Mouse (Mus musculus) kidney, adult 8-10 months (tissue): ENCODE measurements around the gene Cdh23.
A peak's percentile ranks its signal among the peaks of the same experiment; 100 is the strongest.
"Not testable (repeated sequence)": the region's sequence is repeated elsewhere in the genome, so short reads cannot be mapped to it uniquely, and the experiment has no call there.

ENCODE experiments used
- DNase-seq, 2 experiments: peaks; one replicate each; pipeline ENCODE4 v3.0.0; 2022

Cdh23 gene

GRCm38 (mm10) chr10:60696390-60696789 is at the start of gene Cdh23:
Cdh23 (minus strand) TSS chr10:60696490.
- no peak for DNase-seq

- DNase-seq, result no peak
Measured at GRCm38 (mm10) chr10:60744543-60745290, 48.4 kb upstream of the Cdh23 start.

- no peak for DNase-seq
Measured at GRCm38 (mm10) chr10:60743681-60744080, 47.4 kb upstream of the Cdh23 start.

- DNase-seq, result peak in 1 of 2 experiments; percentile 31
Measured at GRCm38 (mm10) chr10:60742942-60743341, 46.7 kb upstream of the Cdh23 start.

- DNase-seq, result not testable (repeated sequence)
Measured at GRCm38 (mm10) chr10:60742296-60742695, 46.0 kb upstream of the Cdh23 start.

GRCm38 (mm10) chr10:60741435-60741834 is 45.1 kb upstream of the Cdh23 start:
- no peak for DNase-seq

DNA sequence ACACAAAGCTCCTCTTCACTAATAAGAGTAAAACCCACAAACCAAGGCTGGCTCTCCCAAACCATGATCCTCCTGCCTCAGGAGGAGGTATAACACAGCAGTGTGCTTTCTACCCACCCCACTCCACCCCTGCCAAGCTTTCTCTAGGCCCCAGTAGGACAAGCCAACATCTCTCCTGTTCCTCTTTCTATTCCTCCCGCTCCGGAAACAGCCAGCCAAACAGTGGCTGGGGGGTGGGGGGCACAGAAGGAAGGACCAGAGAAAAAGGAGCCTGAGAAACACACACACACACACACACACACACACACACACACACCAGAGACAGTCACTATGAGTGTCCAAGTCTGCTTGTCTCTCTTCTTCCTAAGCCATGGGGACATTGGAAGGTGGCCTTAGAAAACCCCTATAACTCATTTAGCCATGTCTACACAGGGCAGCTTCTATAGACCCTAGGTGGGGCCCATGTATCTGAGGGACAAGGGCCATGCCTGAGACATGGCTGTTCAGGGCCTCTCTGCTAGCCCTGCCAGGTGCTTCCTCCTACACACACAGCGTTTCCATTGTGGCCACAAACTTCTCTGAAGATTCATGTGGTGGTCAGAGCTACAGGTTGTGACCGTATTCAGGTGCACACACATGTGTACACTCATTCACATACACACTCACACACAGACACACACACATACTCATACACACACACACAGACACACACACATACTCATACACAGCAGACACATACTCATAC is 43.5 kb upstream of the Cdh23 start:
- DNase-seq, result no peak

DNA sequence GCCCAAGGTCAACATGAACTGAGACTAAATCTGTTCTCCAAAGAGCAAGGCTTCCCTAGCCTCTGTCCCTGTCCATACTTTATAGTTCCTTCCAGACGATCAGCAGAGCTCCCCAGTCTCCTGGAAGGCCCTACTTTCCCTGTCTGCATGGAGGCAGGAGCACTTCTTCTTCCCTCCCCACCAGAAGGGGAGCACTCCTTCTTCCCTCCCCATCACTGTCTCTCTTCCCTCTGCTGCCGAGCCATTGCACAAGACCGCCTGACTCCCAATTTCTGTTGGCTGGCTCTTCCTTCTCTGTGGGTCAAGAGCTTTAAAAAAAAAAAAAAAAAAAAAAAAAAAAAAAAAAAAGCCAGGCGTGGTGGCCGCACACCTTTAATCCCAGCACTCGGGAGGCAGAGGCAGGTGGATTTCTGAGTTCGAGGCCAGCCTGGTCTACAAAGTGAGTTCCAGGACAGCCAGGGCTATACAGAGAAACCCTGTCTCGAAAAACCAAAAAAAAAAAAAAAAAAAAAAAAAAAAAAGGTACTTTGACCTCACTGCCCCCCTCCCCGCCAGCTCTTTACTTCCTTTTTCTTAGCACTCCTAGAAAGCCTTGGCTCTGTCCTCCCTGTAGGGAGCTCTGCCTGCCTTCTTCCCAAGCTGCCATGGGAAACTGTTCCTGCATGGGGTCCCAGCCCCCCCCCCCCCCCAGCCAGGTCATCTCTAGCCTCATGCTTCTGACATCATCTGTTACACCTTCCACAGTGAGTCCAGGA is 41.8 kb upstream of the Cdh23 start:
- no peak for DNase-seq

DNA sequence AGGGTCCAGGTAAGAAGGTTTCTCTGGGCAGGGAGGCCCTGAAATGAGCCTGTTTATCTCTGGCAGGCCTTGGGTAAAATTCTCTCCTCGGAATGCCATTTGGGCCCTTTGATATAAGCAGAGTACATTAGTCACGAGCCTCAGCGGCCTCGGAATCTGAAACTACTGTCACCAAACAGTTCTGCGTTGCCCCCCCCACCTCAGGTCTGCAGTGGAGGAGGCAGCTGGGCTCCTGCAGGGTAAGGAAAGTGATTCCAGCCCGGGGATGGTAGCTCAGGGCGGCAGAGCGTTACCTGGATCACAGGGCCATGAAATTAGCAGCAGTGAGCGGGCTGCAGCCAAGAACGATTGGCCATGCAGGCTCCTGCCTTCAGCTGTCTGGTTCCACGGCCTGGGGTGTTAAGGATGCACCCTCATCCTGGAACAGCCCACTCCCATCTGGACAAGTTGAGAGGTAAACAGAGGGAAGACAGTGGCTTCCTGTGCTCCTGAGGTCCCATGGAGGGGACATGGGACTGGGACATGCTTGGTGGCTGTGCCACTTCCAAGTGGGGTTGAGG is 41.0 kb upstream of the Cdh23 start:
- no peak for DNase-seq

DNA sequence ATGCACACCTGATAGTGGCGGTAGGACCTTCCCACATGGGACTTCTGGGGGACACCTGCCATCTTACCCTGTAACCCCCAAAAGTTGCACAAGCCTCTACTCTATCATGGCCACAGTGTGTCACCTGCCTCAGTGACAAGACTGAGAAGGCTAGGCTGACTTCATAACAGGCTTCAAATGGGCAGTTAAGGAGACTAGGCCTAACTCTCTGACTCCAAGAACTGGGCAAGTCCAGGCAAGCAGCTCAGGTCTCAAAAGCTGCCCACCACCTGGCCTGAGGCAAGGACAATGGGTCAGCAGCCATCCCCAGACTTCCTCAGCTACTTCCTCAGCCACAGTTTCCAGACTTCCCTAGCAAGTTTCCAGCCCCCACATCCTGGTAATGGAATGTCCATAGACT is 39.4 kb upstream of the Cdh23 start:
- no peak for DNase-seq

GRCm38 (mm10) chr10:60733471-60733870 is 37.2 kb upstream of the Cdh23 start:
- DNase-seq, result peak; percentile 74 to 77

DNA sequence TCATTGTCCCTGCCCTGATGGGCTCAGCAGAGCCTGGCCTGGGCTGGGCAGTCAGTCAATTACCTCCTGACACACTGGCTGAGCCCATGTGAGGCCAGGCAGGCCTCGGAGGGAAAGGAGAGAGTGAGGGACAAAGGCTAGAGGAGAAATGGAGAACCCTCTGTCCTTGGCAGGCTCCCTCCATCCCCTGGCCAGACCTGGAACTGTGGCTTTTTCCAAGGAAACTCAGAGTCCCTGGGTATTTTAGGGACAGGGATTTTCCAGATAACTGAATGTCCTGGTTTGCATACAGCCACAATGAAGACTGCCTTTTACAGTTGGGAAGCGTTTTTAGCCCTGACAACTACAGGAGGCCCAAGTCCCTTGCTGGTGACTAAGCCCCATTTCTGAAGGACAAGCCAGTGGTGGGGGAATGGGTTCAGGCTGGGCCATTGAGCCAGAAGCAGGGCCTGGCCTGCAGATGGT is 36.1 kb upstream of the Cdh23 start:
- DNase-seq, result no peak

GRCm38 (mm10) chr10:60731742-60732141 is 35.5 kb upstream of the Cdh23 start:
- DNase-seq, result no peak

DNA sequence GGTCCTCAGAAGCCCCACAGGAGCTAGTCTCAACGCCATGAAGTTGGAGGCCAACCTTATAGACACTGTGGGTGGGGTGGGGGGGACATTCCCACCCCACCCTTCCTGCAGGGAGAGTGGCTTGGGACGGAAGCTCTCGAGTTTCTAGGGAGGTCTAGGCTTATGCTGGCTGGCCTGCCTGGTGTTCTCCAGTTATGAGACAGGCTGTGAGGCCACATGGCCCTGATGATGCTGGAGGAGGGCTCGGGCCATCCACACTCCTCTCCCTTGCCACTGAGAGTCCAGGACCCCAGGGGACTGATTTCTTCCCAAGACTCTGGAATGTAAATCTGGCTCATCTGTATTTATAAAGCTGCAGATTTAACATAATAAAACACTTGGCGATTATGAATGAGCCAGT is 31.0 kb upstream of the Cdh23 start:
- DNase-seq, result no peak

- no peak for DNase-seq
Measured at GRCm38 (mm10) chr10:60726896-60727295, 30.6 kb upstream of the Cdh23 start.

GRCm38 (mm10) chr10:60724496-60724895 is 28.2 kb upstream of the Cdh23 start:
- no peak for DNase-seq

DNA sequence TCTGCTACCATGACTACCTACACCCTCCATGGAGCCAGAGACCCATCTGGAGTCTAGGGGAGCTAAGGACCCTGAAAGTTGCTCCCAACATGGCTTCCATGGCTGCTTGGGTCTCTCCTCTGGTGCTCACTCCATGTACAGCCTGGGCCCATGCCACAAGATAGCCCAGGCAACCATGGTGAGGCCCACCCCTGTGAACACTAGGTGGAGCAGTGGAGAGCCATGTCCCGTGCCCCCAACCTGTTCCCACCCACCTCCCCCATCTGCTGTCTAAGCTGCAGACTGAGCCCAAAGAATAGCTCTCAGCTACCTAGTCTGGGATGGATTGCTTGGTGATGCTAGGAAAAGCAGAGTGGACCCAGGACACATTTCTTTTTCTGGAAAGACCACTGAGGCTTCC is 27.1 kb upstream of the Cdh23 start:
- DNase-seq, result no peak

- DNase-seq, result no peak
Measured at GRCm38 (mm10) chr10:60721640-60722039, 25.4 kb upstream of the Cdh23 start.

- no peak for DNase-seq
Measured at GRCm38 (mm10) chr10:60720461-60720860, 24.2 kb upstream of the Cdh23 start.

DNA sequence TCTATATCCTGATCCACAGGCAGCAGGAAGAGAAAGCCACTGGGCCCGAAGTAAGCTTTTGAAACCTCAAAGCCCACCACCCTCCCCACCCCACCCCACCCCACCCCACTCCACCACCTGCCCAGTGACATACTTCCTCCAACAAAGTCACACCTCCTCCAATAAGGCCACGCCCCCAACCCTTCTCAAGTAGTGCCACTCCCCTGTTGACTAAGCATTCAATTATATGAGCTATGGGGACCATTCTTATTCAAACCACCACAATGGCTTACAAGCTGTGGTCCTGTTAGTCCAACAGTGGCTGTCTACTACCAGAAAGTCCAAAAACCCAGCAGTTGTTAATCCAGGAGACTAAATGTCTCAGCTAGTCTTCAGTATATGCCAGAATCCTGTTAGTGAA is 22.2 kb upstream of the Cdh23 start:
- no peak for DNase-seq

- DNase-seq, result peak; percentile 39 to 56
Measured at GRCm38 (mm10) chr10:60716449-60716848, 20.2 kb upstream of the Cdh23 start.

DNA sequence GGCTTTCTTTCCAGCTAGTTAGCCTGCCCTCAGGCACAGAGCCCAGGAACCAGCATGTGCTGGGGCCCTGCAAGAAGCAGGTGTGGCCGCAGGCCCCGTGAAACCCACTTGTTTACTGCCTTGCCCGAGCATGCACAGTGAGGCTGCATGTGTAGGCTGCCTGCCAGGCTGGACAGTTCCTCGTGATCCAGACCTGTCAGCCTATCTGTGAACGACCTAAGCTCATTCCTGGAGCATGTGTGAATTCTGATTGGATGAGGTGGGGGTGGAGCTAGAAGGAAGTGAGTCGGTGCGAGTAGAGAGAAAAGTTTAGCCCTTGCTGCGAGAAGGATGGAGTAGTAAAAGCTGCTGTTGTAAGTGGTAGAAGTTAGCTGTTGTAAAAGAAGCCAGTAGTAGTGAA is 16.0 kb upstream of the Cdh23 start:
- DNase-seq, result peak; percentile 44 to 48

DNA sequence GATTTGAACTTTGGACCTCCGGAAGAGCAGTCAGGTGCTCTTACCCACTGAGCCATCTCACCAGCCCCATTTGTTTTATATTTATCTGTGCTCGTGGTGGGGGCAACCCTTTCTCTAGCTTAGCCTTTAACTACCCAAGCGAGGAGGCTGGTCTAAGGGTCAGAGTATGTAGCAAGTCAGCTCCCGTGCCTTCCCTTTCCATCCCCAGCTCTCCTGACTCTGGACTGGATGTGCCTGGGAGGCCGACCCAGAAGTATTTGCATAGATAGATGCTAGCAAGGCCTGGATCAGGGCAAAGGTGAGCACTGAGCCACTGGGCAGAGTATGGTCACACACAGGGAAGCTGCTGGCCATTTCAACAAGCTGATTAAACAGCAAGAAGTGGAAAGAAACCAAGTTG is 12.5 kb upstream of the Cdh23 start:
- DNase-seq, result peak; percentile 82 to 91
